ENCODE assay signal across 19 mouse cellular contexts in genomic region chr7:25265743-25266142, GRCm38 (mm10). TPM values are rescaled to one million over a fixed set of nuclear protein-coding genes. Genes with fewer than 3 reads are reported as not detected.
"Had no signal": no experiment of that assay in that cellular context is flagged by ENCODE, and none has a peak within 500 bp of the region (broad histone marks: within the 10 kb centered on the region; RNA-seq: fewer than 3 reads in every experiment).

No protein-coding gene starts in this region.

RNA-seq across cellular contexts. Expression of gene Prr19, which starts 35.5 kb away (rescaled TPM):
- total RNA-seq: heart, postnatal 10 days; heart, postnatal 14 days; heart, postnatal 25 days; heart, postnatal 36 days; heart, postnatal 4 days; hematopoietic stem cell, adult 5-6 weeks; layer of hippocampus, adult 18-20 months; layer of hippocampus, adult 2 months; layer of hippocampus, postnatal 14 days; layer of hippocampus, postnatal 25 days; layer of hippocampus, postnatal 36 days; left cerebral cortex, adult 18-20 months; left cerebral cortex, adult 8-10 months had no signal
- polyA plus RNA-seq: heart, embryonic 12.5 days; heart, embryonic 14.5 days; heart, embryonic 16.5 days; heart, postnatal 0 days; inflammation-experienced regulatory T-cells, adult 6 months; large intestine, adult 2 months had no signal
